Mouse (Mus musculus) MEL (cell line): ENCODE results near the gene Zfpm1. TPM values are rescaled to one million over a fixed set of nuclear protein-coding genes. Genes with fewer than 3 reads are reported as not detected.

Source experiments
- DNase-seq: peaks from one replicate; pipeline ENCODE4 v3.0.0; 2011; ENCODE audit warnings: low read depth, low spot score
- H3K27ac ChIP-seq: 2 replicates; pipeline ENCODE4 v1.5.1; 2012; ENCODE audit warnings: low read depth, mild to moderate bottlenecking, control low read depth, low read length, moderate library complexity; ENCODE audit not compliant: control insufficient read depth
- H3K27me3 ChIP-seq, 2 experiments: fragments of 150-350 bp in 1 of 2; sonication (generic) in 1 of 2; 2 replicates each; pipeline ENCODE4 v1.6.1; 2012; ENCODE audit warnings: low read length in 2 of 2, mild to moderate bottlenecking in 2 of 2, improper control_type of control experiment in 1 of 2, moderate library complexity in 1 of 2; ENCODE audit not compliant: insufficient read depth in 2 of 2, control insufficient read depth in 1 of 2
- H3K36me3 ChIP-seq, 2 experiments: 2 replicates each; pipeline ENCODE4 v1.6.1; 2012 to 2014; ENCODE audit warnings: low read length in 2 of 2, improper control_type of control experiment in 1 of 2, inconsistent platforms in 1 of 2, mild to moderate bottlenecking in 1 of 2; ENCODE audit not compliant: insufficient read depth in 2 of 2, control insufficient read depth in 1 of 2
- H3K4me1 ChIP-seq, 2 experiments: fragments of 150-350 bp in 1 of 2; sonication (generic) in 1 of 2; 2 replicates each; pipeline ENCODE4 v1.6.1; 2012; ENCODE audit warnings: low read length in 2 of 2, improper control_type of control experiment in 1 of 2, mild to moderate bottlenecking in 1 of 2; ENCODE audit not compliant: insufficient read depth in 2 of 2, control insufficient read depth in 1 of 2
- H3K4me3 ChIP-seq, 2 experiments: fragments of 150-350 bp in 1 of 2; sonication (generic) in 1 of 2; 2 replicates each; pipeline ENCODE4 v1.5.1; 2012; ENCODE audit warnings: low read depth in 2 of 2, low read length in 2 of 2, mild to moderate bottlenecking in 2 of 2, moderate library complexity in 2 of 2, control low read depth in 1 of 2, improper control_type of control experiment in 1 of 2; ENCODE audit not compliant: control insufficient read depth in 1 of 2, insufficient read depth in 1 of 2
- H3K79me2 ChIP-seq: 2 replicates; pipeline ENCODE4 v1.6.1; 2012; ENCODE audit warnings: mild to moderate bottlenecking, low read length, moderate library complexity; ENCODE audit not compliant: control insufficient read depth, poor library complexity, insufficient read depth
- H3K9ac ChIP-seq: 2 replicates; pipeline ENCODE4 v1.6.1; 2012; ENCODE audit warnings: low read depth, mild to moderate bottlenecking, control low read depth, low read length, moderate library complexity; ENCODE audit not compliant: control insufficient read depth, poor library complexity, severe bottlenecking
- H3K9me3 ChIP-seq: fragments of 150-350 bp; sonication (generic); replicated peaks from 2 replicates; pipeline ENCODE4 v1.6.1; 2012; ENCODE audit warnings: mild to moderate bottlenecking, low read length, improper control_type of control experiment, moderate library complexity; ENCODE audit not compliant: insufficient read depth
- BHLHE40 ChIP-seq: IDR thresholded peaks from 2 replicates; pipeline ENCODE4 v1.6.1; 2012; ENCODE audit warnings: low read depth, mild to moderate bottlenecking, inconsistent platforms, low read length, improper control_type of control experiment, borderline replicate concordance
- CHD1 ChIP-seq: IDR thresholded peaks from 2 replicates; pipeline ENCODE4 v1.6.1; 2012; ENCODE audit warnings: low read depth, mild to moderate bottlenecking, inconsistent platforms, low read length, improper control_type of control experiment
- CHD2 ChIP-seq: IDR thresholded peaks from 2 replicates; pipeline ENCODE4 v1.6.1; 2011; ENCODE audit warnings: low read length, improper control_type of control experiment
- CTCF ChIP-seq, 3 experiments: IDR thresholded peaks in 2 of 3; conservative IDR thresholded peaks in 1 of 3; 2 replicates each; pipeline ENCODE4 v1.5.1; 2011 to 2012; ENCODE audit warnings: low read length in 3 of 3, low read depth in 2 of 3, mild to moderate bottlenecking in 2 of 3, improper control_type of control experiment in 1 of 3, inconsistent platforms in 1 of 3, mixed read lengths in 1 of 3, moderate library complexity in 1 of 3; ENCODE audit not compliant: control insufficient read depth in 1 of 3, insufficient read depth in 1 of 3, poor library complexity in 1 of 3, severe bottlenecking in 1 of 3
- E2F4 ChIP-seq: IDR thresholded peaks from 2 replicates; pipeline ENCODE4 v1.6.1; 2011; ENCODE audit warnings: low read depth, low read length, improper control_type of control experiment, borderline replicate concordance
- ELF1 ChIP-seq: IDR thresholded peaks from 2 replicates; pipeline ENCODE4 v1.6.1; 2014; ENCODE audit warnings: low read depth, mild to moderate bottlenecking, inconsistent platforms, low read length, improper control_type of control experiment, moderate library complexity
- EP300 ChIP-seq, 2 experiments: IDR thresholded peaks; 2 replicates each; pipeline ENCODE4 v1.6.1; 2011; ENCODE audit warnings: improper control_type of control experiment in 2 of 2, low read length in 2 of 2, low read depth in 1 of 2, mild to moderate bottlenecking in 1 of 2
- ETS1 ChIP-seq: IDR thresholded peaks from 2 replicates; pipeline ENCODE4 v1.6.1; 2012; ENCODE audit warnings: low read depth, mild to moderate bottlenecking, inconsistent platforms, low read length, improper control_type of control experiment, moderate library complexity
- GABPA ChIP-seq: IDR thresholded peaks from 2 replicates; pipeline ENCODE4 v1.6.1; 2012; ENCODE audit warnings: low read depth, mild to moderate bottlenecking, inconsistent platforms, low read length, improper control_type of control experiment, moderate library complexity
- GATA1 ChIP-seq: IDR thresholded peaks from 2 replicates; pipeline ENCODE4 v1.6.1; 2011; ENCODE audit warnings: low read depth, low read length, improper control_type of control experiment
- HCFC1 ChIP-seq: IDR thresholded peaks from 2 replicates; pipeline ENCODE4 v1.6.1; 2012; ENCODE audit warnings: low read depth, mild to moderate bottlenecking, inconsistent platforms, low read length, improper control_type of control experiment, moderate library complexity
- JUND ChIP-seq: IDR thresholded peaks from 2 replicates; pipeline ENCODE4 v1.6.1; 2011; ENCODE audit warnings: low read depth, mild to moderate bottlenecking, improper control_type of control experiment, low read length
- KAT2A ChIP-seq: conservative IDR thresholded peaks from 2 replicates; pipeline ENCODE4 v1.6.1; 2012; ENCODE audit warnings: low read depth, low read length, improper control_type of control experiment, inconsistent platforms
- MAFK ChIP-seq: IDR thresholded peaks from 2 replicates; pipeline ENCODE4 v1.6.1; 2011; ENCODE audit warnings: low read depth, mild to moderate bottlenecking, low read length, improper control_type of control experiment, borderline replicate concordance
- MEF2A ChIP-seq: IDR thresholded peaks from 2 replicates; pipeline ENCODE4 v1.6.1; 2014; ENCODE audit warnings: low read depth, mild to moderate bottlenecking, inconsistent platforms, low read length, improper control_type of control experiment; ENCODE audit not compliant: poor library complexity, insufficient replicate concordance, severe bottlenecking; ENCODE audit errors: extremely low read depth
- MYB ChIP-seq: IDR thresholded peaks from 2 replicates; pipeline ENCODE4 v1.6.1; 2011; ENCODE audit warnings: mild to moderate bottlenecking, low read depth, low read length, improper control_type of control experiment
- NRF1 ChIP-seq: IDR thresholded peaks from 2 replicates; pipeline ENCODE4 v1.6.1; 2014; ENCODE audit warnings: low read depth, mild to moderate bottlenecking, inconsistent platforms, low read length, improper control_type of control experiment, moderate library complexity; ENCODE audit not compliant: poor library complexity, insufficient read depth, severe bottlenecking
- POLR2A ChIP-seq, 2 experiments: IDR thresholded peaks; 2 replicates each; pipeline ENCODE4 v1.6.1; 2011 to 2012; ENCODE audit warnings: low read length in 2 of 2, mild to moderate bottlenecking in 2 of 2, control low read depth in 1 of 2, improper control_type of control experiment in 1 of 2, low read depth in 1 of 2, moderate library complexity in 1 of 2; ENCODE audit not compliant: control insufficient read depth in 1 of 2, insufficient read depth in 1 of 2, poor library complexity in 1 of 2
- RAD21 ChIP-seq: IDR thresholded peaks from 2 replicates; pipeline ENCODE4 v1.6.1; 2011; ENCODE audit warnings: mild to moderate bottlenecking, low read depth, low read length, improper control_type of control experiment
- RCOR1 ChIP-seq: IDR thresholded peaks from 2 replicates; pipeline ENCODE4 v1.6.1; 2012; ENCODE audit warnings: low read depth, mild to moderate bottlenecking, inconsistent platforms, low read length, improper control_type of control experiment
- SMC3 ChIP-seq: IDR thresholded peaks from 2 replicates; pipeline ENCODE4 v1.6.1; 2011; ENCODE audit warnings: low read depth, low read length, improper control_type of control experiment
- TBP ChIP-seq: IDR thresholded peaks from 2 replicates; pipeline ENCODE4 v1.8.0; 2011; ENCODE audit warnings: low read depth, low read length, improper control_type of control experiment
- TCF12 ChIP-seq: IDR thresholded peaks from 2 replicates; pipeline ENCODE4 v1.6.1; 2014; ENCODE audit warnings: low read depth, mild to moderate bottlenecking, inconsistent platforms, low read length, improper control_type of control experiment, moderate library complexity
- UBTF ChIP-seq: IDR thresholded peaks from 2 replicates; pipeline ENCODE4 v1.6.1; 2012; ENCODE audit warnings: low read depth, mild to moderate bottlenecking, inconsistent platforms, low read length, improper control_type of control experiment, moderate library complexity, borderline replicate concordance; ENCODE audit not compliant: insufficient read depth
- USF1 ChIP-seq: IDR thresholded peaks from 2 replicates; pipeline ENCODE4 v1.6.1; 2014; ENCODE audit warnings: low read depth, mild to moderate bottlenecking, inconsistent platforms, low read length, improper control_type of control experiment, moderate library complexity
- USF2 ChIP-seq, 2 experiments: IDR thresholded peaks; 2 replicates each; pipeline ENCODE4 v1.6.1; 2011 to 2012; ENCODE audit warnings: improper control_type of control experiment in 2 of 2, low read length in 2 of 2, borderline replicate concordance in 1 of 2, inconsistent platforms in 1 of 2, low read depth in 1 of 2, mild to moderate bottlenecking in 1 of 2; ENCODE audit not compliant: insufficient read depth in 1 of 2
- ZKSCAN1 ChIP-seq: IDR thresholded peaks from 2 replicates; pipeline ENCODE4 v1.6.1; 2012; ENCODE audit warnings: low read depth, mild to moderate bottlenecking, inconsistent platforms, low read length, improper control_type of control experiment, moderate library complexity
- polyA plus RNA-seq, 2 experiments: library from polyadenylated mRNA; stranded (reverse) in 1 of 2; unstranded in 1 of 2; fragments of >175 nt in 1 of 2; fragments of >200 nt in 1 of 2; gene quantifications; 2 replicates each; pipeline versions ENCODE4 v1.2.1 to v1.2.4; 2012; ENCODE audit warnings: low replicate concordance in 2 of 2, low read depth in 1 of 2; ENCODE audit not compliant: insufficient read length in 2 of 2, insufficient read depth in 1 of 2, missing spikeins in 1 of 2
- total RNA-seq: library from RNA; depleted of rRNA; stranded (reverse); fragments of 300-350 nt; gene quantifications from 2 replicates; pipeline ENCODE4 v1.2.3, GENCODE M21; 2012

The Zfpm1 gene
- total and polyA plus RNA-seq, 3 experiments, result 133 to 343 (median 260) TPM

DNA sequence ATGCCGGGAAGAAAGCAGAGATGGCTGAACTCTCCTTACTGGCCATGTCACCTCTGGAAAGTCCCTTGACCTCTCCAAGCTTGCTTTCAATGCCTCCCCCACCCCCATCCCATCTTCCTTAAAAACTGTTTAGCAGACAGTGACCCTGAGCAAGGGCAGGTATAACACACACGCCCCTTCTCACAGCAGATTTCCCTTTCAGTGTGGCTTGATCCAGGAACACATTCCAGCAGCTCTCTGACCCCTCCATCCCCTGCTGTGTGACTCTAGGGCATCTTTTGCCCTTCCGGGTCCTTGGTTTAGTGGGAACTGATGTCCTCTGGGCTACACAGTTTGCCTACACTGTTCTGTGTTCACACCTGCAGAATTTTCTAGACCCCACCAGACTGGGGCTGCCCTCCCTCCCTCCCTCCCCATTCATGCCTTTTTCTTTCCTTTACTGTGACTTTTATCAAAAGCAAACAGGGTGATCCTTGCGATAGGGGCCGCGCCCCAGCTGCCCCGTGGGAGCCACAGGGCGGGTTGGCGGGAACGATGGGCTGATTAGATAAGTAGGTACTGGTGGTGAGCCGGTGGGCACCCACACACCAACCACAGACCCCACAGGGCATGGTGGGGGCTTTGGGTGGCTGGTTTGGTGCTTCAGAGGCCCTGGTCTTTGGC is 37.2 kb downstream of the Zfpm1 start (continued):
- TF ChIP-seq RCOR1 (peak; percentile 48; the same call in 1 of the 2 replicates), CHD2 (no peak), RAD21 (no peak), USF2 (IDR thresholded peaks at IDR 0.05; ENCODE audit: borderline replicate concordance in 1 of 2, insufficient read depth in 1 of 2, low read depth in 1 of 2, low read length in 2 of 2) (no peak), KAT2A (no peak), TCF12 (peak; percentile 98), ELF1 (0 out of 2 replicates have a peak, but pooled peaks have one; percentile 1), TBP (0 out of 2 replicates have a peak, but pooled peaks have one; percentile 13), GATA1 (peak; percentile 92), E2F4 (peak; percentile 82), MAFK (peak; percentile 22; the same call in 1 of the 2 replicates), POLR2A (IDR thresholded peaks at IDR 0.05; ENCODE audit: control insufficient read depth in 1 of 2, insufficient read depth in 1 of 2, low read depth in 1 of 2, low read length in 2 of 2, poor library complexity in 1 of 2) (no peak; a peak in 1 of 4 replicates), SMC3 (no peak), EP300 (IDR thresholded peaks at IDR 0.05; ENCODE audit: low read depth in 1 of 2, low read length in 2 of 2) (peak; percentile 82 to 98), MEF2A (0 out of 2 replicates have a peak, but pooled peaks have one; percentile 38)
- TF ChIP-seq, all 39 proteins: peak for 16

DNA sequence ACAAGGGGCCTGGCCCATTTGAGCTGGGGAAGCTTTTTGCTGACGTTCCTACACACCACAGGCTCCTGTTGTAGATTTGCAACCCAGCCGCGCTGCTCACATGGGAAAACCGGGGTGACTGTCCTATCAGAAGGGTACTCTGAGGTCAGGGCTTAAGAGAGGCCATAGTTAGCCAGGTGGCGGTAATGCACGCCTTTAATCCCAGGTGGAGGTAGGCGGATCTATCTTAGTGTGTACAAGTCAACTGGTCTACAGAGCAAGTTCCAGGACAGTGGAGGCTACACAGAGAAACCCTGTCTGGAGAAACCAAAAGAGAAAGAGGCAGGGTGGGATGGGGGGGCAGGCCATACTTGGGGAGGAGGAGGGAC is 37.8 kb downstream of the Zfpm1 start:
- no peak for DNase-seq
- H3K9me3 ChIP-seq, result no peaks in the 10 kb centered on the region
- H3K27me3 ChIP-seq, result no peaks in the 10 kb centered on the region
- no peak for TF ChIP-seq CTCF (IDR thresholded peaks at IDR 0.05 in 2 of 3, conservative IDR thresholded peaks at IDR 0.05 in 1 of 3; ENCODE audit: control insufficient read depth in 1 of 3, insufficient read depth in 1 of 3, low read depth in 2 of 3, low read length in 3 of 3, poor library complexity in 1 of 3, severe bottlenecking in 1 of 3)
- TF ChIP-seq UBTF, result 0 out of 2 replicates have a peak, but pooled peaks have one; percentile 10
- peaks cover 16% of the 10 kb centered on the region for H3K79me2 ChIP-seq
- H3K27ac ChIP-seq, result peak overlapping the region; percentile 98
- H3K9ac ChIP-seq, result peak overlapping the region; percentile 62
- peaks cover 39 to 88% of the 10 kb centered on the region in 2 experiments for H3K4me1 ChIP-seq
- H3K4me3 ChIP-seq, result no peak overlapping the region
- peaks cover 10 to 84% of the 10 kb centered on the region in 2 experiments for H3K36me3 ChIP-seq

DNA sequence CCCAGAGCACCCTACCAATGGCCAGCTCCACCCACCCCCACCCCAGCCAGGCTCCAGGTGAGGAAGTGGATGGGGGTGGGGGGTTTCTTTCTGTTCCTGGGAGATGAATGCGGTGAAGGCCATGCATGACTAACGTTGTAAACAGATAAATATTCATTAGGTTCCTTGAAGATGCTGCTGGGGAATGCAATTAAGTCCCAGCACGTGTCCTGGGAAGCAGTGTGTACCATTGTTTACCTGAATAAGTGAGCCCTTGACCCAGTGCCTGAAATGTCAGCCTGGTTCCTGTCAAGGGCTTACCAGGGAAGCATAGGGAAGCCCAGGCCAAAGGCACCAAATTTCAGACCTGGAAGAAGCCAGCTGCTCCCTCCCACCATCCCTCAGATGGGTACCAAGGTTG is 38.6 kb downstream of the Zfpm1 start:
- Histone ChIP-seq H3K4me3 (no peak overlapping the region), H3K27me3 (no peaks in the 10 kb centered on the region), H3K27ac (peak overlapping the region; percentile 98), H3K9ac (peak overlapping the region; percentile 62), H3K79me2 (peaks cover 20% of the 10 kb centered on the region), H3K36me3 (peaks cover 11 to 84% of the 10 kb centered on the region in 2 experiments), H3K4me1 (peaks cover 38 to 88% of the 10 kb centered on the region in 2 experiments), H3K9me3 (no peaks in the 10 kb centered on the region)
- DNase-seq, result no peak
- TF ChIP-seq ZKSCAN1, result no peak
- TF ChIP-seq HCFC1, result no peak
- TF ChIP-seq CHD2, result no peak
- no peak for TF ChIP-seq RCOR1
- no peak for TF ChIP-seq TBP
- no peak for TF ChIP-seq BHLHE40
- TF ChIP-seq ETS1, result no peak
- TF ChIP-seq KAT2A, result no peak
- no peak for TF ChIP-seq SMC3
- no peak for TF ChIP-seq MYB
- no peak for TF ChIP-seq CHD1
- TF ChIP-seq GABPA, result no peak
- no peak for TF ChIP-seq TCF12
- no peak for TF ChIP-seq USF1
- no peak for TF ChIP-seq JUND
- no peak for TF ChIP-seq ELF1
- TF ChIP-seq E2F4, result no peak
- no peak for TF ChIP-seq NRF1
